Mouse (Mus musculus) stomach, postnatal 0 days (tissue): Measurements from ENCODE around the gene Zfp809. TPM values are rescaled to one million over a fixed set of nuclear protein-coding genes. Genes with fewer than 3 reads are reported as not detected.
"Not testable (repeated sequence)": the region's sequence is repeated elsewhere in the genome, so short reads cannot be mapped to it uniquely, and the experiment has no call there.

Experiments used
- ATAC-seq: fragments of 200-750 bp; cut with Nextera tagmentation; 2 replicates; pipeline ENCODE4 v1.8.0; 2017; ENCODE audit not compliant: low FRiP score, low TSS enrichment
- DNase-seq: peaks from one replicate; pipeline ENCODE4 v3.0.0-alpha.2; 2016; ENCODE audit warnings: low spot score
- H3K27ac ChIP-seq: fragments of 300-500 bp; sonication (generic); replicated peaks from 2 replicates; pipeline ENCODE4 v1.5.1; 2014; ENCODE audit warnings: mild to moderate bottlenecking, control low read depth
- H3K27me3 ChIP-seq: fragments of 300-500 bp; sonication (generic); 2 replicates; pipeline ENCODE4 v1.6.1; 2014; ENCODE audit warnings: low read length; ENCODE audit not compliant: control insufficient read depth, insufficient read depth
- H3K36me3 ChIP-seq: fragments of 300-500 bp; sonication (generic); 2 replicates; pipeline ENCODE4 v1.6.1; 2014; ENCODE audit warnings: low read length, mixed read lengths; ENCODE audit not compliant: control insufficient read depth, insufficient read depth
- H3K4me1 ChIP-seq: fragments of 300-500 bp; sonication (generic); replicated peaks from 2 replicates; pipeline ENCODE4 v1.6.1; 2014; ENCODE audit warnings: antibody characterized with exemption; ENCODE audit not compliant: control insufficient read depth, insufficient read depth
- H3K4me2 ChIP-seq: fragments of 300-500 bp; sonication (generic); replicated peaks from 2 replicates; pipeline ENCODE4 v1.6.1; 2014; ENCODE audit warnings: low read depth, mild to moderate bottlenecking, control low read depth, moderate library complexity
- H3K4me3 ChIP-seq: fragments of 300-500 bp; sonication (generic); 2 replicates; pipeline ENCODE4 v1.5.1; 2014; ENCODE audit warnings: low read depth, low read length, control low read depth
- H3K9ac ChIP-seq: fragments of 300-500 bp; sonication (generic); 2 replicates; pipeline ENCODE4 v1.6.1; 2014; ENCODE audit warnings: mild to moderate bottlenecking, low read length, control low read depth, mixed read lengths
- H3K9me3 ChIP-seq: fragments of 300-500 bp; sonication (generic); 2 replicates; pipeline ENCODE4 v1.6.1; 2016; ENCODE audit warnings: low read length; ENCODE audit not compliant: control insufficient read depth
- CTCF ChIP-seq: IDR thresholded peaks from 2 replicates; pipeline ENCODE4 v1.5.1; 2016; ENCODE audit warnings: antibody characterized with exemption, low read depth, mild to moderate bottlenecking, moderate library complexity
- EP300 ChIP-seq: optimal IDR thresholded peaks from 2 replicates; pipeline ENCODE3; 2016; ENCODE audit warnings: antibody characterized with exemption
- WGBS: fragments of 180-500 bp; shearing (Covaris S2); extraction: QIAGEN DNeasy Blood & Tissue Kit; methylation state at CpG from one replicate; pipeline ENCODE4 v1.1.7; 2014; 5-methylcytosine and 5-hydroxymethylcytosine counted together
- polyA plus RNA-seq: library from polyadenylated mRNA; unstranded; fragments of >200 nt; fragmentation: Nextera tagmentation; extraction: Ambion mirVana; gene quantifications from 2 replicates; pipeline ENCODE4 v1.2.1, GENCODE M21; 2015

The Zfp809 gene
- polyA plus RNA-seq, 1 experiment from 2014 or later: 12.2 TPM

DNA sequence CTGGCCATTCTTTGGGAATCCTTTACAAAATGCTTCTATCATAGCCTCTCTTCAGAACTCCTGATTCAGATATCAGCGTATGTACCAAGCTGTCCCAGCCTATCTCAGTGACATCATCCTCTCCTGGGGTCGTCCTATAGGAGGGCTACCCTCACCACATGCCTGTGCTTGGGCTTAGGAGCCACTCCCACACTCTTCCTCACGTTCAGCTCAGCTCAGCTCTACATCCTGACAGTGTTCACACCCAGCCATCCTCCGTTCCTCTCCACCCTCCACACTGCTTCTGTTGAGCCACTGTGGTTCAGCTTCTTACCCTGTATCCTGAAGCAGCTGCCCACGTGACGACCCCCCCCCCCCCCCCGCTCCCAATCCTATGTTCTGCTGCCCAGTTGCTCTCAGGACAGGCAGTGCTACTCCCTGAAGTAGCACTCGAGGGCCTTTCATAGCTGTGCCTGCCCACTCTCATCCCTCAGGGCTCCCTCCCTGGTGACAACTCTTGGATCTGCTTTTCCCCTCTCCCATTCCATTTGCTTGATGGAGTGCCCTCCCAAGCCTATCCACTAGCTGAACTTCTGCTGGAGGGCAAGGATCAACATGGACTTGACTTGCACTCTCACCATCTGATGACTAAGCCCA is 7.5 kb upstream of the Zfp809 start:
- no peak overlapping the region for H3K9ac ChIP-seq
- no peaks in the 10 kb centered on the region for H3K4me1 ChIP-seq
- H3K27me3 ChIP-seq: no peaks in the 10 kb centered on the region
- H3K9me3 ChIP-seq: no peaks in the 10 kb centered on the region
- TF ChIP-seq CTCF (no peak), EP300 (no peak)
- ATAC-seq: no peak
- H3K36me3 ChIP-seq: no peaks in the 10 kb centered on the region
- no peak for DNase-seq
- no peak overlapping the region for H3K4me2 ChIP-seq
- no peak overlapping the region for H3K4me3 ChIP-seq
- WGBS: 38% methylated on average over 6 of the region's 8 CpGs
- H3K27ac ChIP-seq: no peak overlapping the region

DNA sequence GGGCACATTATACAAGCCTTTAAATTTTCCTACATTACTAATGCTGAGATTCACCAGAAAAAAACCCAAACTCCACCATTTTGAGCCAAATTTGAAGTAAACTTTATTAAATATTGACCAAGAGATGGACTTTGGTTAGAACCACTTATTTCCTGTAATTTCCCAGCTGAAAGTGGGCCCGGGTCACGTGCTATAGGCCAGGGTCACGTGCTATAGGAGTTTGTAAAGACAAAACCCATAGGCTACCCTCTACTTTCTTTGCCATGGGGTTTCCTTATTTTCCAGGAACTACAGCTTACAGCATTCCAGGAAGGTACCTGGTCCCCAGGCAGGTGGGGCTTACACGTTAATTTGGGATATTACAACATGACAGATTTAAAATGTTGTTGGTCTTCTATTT is 1.4 kb upstream of the Zfp809 start:
- ATAC-seq: no peak
- TF ChIP-seq CTCF (no peak), EP300 (no peak)
- no peak overlapping the region for H3K4me2 ChIP-seq
- 94% methylated on average over 4 of the region's 4 CpGs for WGBS
- no peaks in the 10 kb centered on the region for H3K36me3 ChIP-seq
- H3K4me3 ChIP-seq: no peak overlapping the region
- H3K9me3 ChIP-seq: no peaks in the 10 kb centered on the region
- no peak overlapping the region for H3K9ac ChIP-seq
- H3K4me1 ChIP-seq: no peaks in the 10 kb centered on the region
- no peak overlapping the region for H3K27ac ChIP-seq
- no peaks in the 10 kb centered on the region for H3K27me3 ChIP-seq
- DNase-seq: no peak

DNA sequence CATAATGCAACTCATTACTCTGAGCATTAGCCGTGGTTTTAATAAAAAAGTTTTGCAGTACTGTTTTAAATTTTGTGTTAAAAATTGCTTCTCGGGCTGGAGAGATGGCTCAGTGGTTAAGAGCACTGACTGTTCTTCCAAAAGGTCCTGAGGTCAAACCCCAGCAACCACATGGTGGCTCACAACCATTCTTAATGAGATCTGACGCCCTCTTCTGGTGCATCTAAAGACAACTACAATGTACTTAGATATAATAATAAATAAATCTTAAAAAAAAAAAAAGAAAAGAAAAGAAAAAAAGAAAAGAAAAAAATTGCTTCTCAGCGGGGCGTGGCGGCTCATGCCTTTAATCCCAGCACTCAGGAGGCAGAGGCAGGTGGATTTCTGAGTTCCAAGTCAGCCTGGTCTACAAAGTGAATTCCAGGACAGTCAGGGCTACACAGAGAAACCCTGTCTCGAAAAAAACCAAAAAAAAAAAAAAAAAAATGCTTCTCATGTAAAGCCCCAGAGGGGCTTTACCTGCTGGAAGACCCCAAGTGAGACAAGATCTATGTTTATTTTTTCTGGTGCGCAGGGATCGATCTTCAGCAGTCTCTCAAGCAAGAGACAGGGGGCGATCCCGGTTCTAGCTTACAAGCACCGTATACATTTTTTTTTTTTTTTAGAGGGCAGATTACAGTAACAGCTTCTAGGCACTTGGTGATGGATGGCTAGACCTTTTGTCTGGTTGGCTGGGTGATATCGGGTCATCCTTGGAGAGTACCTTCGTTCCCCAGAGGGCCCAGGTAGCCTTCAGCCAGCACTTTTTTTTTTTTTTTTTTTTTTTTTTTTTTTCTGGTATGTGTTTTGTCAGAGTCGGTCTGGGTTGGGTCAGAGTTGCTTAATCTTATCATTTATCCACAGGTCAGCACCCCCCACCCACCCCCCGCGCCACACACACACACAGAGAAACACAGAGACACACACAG is 694 bp upstream of the Zfp809 start:
- no peaks in the 10 kb centered on the region for H3K27me3 ChIP-seq
- 25% methylated on average over 17 of the region's 17 CpGs for WGBS
- ATAC-seq: peak; percentile 35

DNA sequence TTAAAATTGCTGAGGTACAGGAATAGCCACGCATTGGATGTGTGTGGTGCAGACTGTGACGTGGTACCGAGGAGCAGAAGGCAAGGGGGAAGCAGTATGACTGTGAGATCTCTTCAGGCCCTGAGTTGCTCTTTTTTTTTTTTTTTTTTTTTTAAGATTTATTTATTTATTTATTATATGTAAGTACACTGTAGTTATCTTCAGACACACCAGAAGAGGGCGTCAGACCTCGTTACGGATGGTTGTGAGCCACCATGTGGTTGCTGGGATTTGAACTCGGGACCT is 817 bp downstream of the Zfp809 start:
- peak overlapping the region; percentile 94 for H3K27ac ChIP-seq
- not testable (repeated sequence) for H3K9me3 ChIP-seq, H3K36me3 ChIP-seq, DNase-seq, ATAC-seq, H3K9ac ChIP-seq, H3K4me1 ChIP-seq, H3K27me3 ChIP-seq
- peak overlapping the region; percentile 61 for H3K4me2 ChIP-seq
- WGBS: 46% methylated on average over 7 of the region's 7 CpGs
- peak overlapping the region; percentile 65 for H3K4me3 ChIP-seq

More for the DNA sequence above, 694 bp upstream of the Zfp809 start:
- H3K4me2 ChIP-seq: peak overlapping the region; percentile 61
- DNase-seq: peak; percentile 38
- peak overlapping the region; percentile 78 for H3K9ac ChIP-seq
- TF ChIP-seq EP300 (no peak), CTCF (peak; percentile 54)
- H3K36me3 ChIP-seq: no peaks in the 10 kb centered on the region
- H3K4me1 ChIP-seq: no peaks in the 10 kb centered on the region
- H3K9me3 ChIP-seq: no peaks in the 10 kb centered on the region
- peak overlapping the region; percentile 94 for H3K27ac ChIP-seq
- peak overlapping the region; percentile 65 for H3K4me3 ChIP-seq

DNA sequence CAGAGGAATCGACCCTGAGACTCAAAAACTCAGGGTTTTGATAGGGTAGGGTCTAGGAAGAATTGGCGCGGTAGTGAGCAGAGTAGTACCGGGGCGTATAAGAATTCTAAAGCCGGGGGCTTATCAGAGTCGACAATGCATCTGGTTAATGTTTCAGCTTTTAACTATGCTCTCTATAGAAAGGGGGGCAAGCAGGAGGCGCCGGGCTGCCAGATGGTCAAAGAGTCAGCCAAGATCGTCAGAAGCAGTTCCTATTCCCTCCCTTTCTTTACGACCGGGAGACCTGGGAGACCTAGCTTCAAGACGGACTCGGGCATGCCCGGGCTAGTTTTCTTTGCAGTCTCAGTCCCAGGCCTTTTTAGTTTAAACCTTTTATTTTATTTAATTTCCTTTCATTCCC is 1.3 kb downstream of the Zfp809 start:
- WGBS: 56% methylated on average over 15 of the region's 15 CpGs
- peak overlapping the region; percentile 61; the same call in 1 of the 2 replicates for H3K4me2 ChIP-seq

More for the DNA sequence above, 1.3 kb downstream of the Zfp809 start:
- TF ChIP-seq CTCF (no peak), EP300 (no peak)
- Histone ChIP-seq H3K9ac (no peak overlapping the region), H3K27ac (peak overlapping the region; percentile 67), H3K27me3 (no peaks in the 10 kb centered on the region), H3K4me1 (no peaks in the 10 kb centered on the region), H3K9me3 (no peaks in the 10 kb centered on the region), H3K4me3 (peak overlapping the region; percentile 65; the same call in 1 of the 2 replicates), H3K36me3 (no peaks in the 10 kb centered on the region)
- no peak for ATAC-seq
- peak; percentile 44 for DNase-seq
